Mouse (Mus musculus) stomach, embryonic 14.5 days (tissue): ENCODE measurements around the gene Smtnl2. TPM values are rescaled to one million over a fixed set of nuclear protein-coding genes. Genes with fewer than 3 reads are reported as not detected.
A peak's percentile ranks its signal among the peaks of the same experiment; 100 is the strongest.
"Not testable (repeated sequence)": the region's sequence is repeated elsewhere in the genome, so short reads cannot be mapped to it uniquely, and the experiment has no call there.

Experiments used
- ATAC-seq: fragments of 200-750 bp; cut with Nextera tagmentation; 2 replicates; pipeline ENCODE4 v1.8.0; 2017; ENCODE audit warnings: low read depth, moderate TSS enrichment; ENCODE audit not compliant: insufficient number of reproducible peaks, insufficient read depth, low FRiP score
- H3K27ac ChIP-seq: fragments of 300-500 bp; sonication (generic); 2 replicates; pipeline ENCODE4 v1.5.1; 2014; ENCODE audit warnings: mild to moderate bottlenecking, low read length, moderate library complexity, mixed read lengths
- H3K27me3 ChIP-seq: fragments of 300-500 bp; sonication (generic); 2 replicates; pipeline ENCODE4 v1.6.1; 2014; ENCODE audit warnings: low read length, control low read depth, mixed read lengths; ENCODE audit not compliant: control insufficient read depth, insufficient read depth
- H3K36me3 ChIP-seq: fragments of 300-500 bp; sonication (generic); 2 replicates; pipeline ENCODE4 v1.6.1; 2014; ENCODE audit warnings: mild to moderate bottlenecking, control low read depth, low read length, moderate library complexity, mixed read lengths; ENCODE audit not compliant: control insufficient read depth, insufficient read depth
- H3K4me1 ChIP-seq: fragments of 300-500 bp; sonication (generic); 2 replicates; pipeline ENCODE4 v1.6.1; 2014; ENCODE audit warnings: low read length, control low read depth, mixed read lengths; ENCODE audit not compliant: control insufficient read depth, insufficient read depth
- H3K4me2 ChIP-seq: fragments of 300-500 bp; sonication (generic); replicated peaks from 2 replicates; pipeline ENCODE4 v1.6.1; 2014; ENCODE audit warnings: low read depth, low read length, control low read depth
- H3K4me3 ChIP-seq: fragments of 300-500 bp; sonication (generic); 2 replicates; pipeline ENCODE4 v1.5.1; 2014; ENCODE audit warnings: low read depth, low read length, control low read depth
- H3K9ac ChIP-seq: fragments of 300-500 bp; sonication (generic); replicated peaks from 2 replicates; pipeline ENCODE4 v1.6.1; 2014; ENCODE audit warnings: low read depth, mild to moderate bottlenecking, control low read depth, low read length, moderate library complexity, mixed read lengths
- H3K9me3 ChIP-seq: fragments of 300-500 bp; sonication (generic); 2 replicates; pipeline ENCODE4 v1.6.1; 2016; ENCODE audit warnings: low read depth, low read length, control low read depth; ENCODE audit not compliant: control insufficient read depth
- WGBS: fragments of 180-500 bp; shearing (Covaris S2); extraction: QIAGEN DNeasy Blood & Tissue Kit; methylation state at CpG from one replicate; pipeline ENCODE4 v1.1.7; 2014; 5-methylcytosine and 5-hydroxymethylcytosine counted together
- polyA plus RNA-seq: library from polyadenylated mRNA; unstranded; fragments of >200 nt; fragmentation: Nextera tagmentation; extraction: Ambion mirVana; gene quantifications from 2 replicates; pipeline ENCODE4 v1.2.1, GENCODE M21; 2014

Gene Smtnl2
- polyA plus RNA-seq, 1 experiment from 2014 or later: 28.8 TPM

GRCm38 (mm10) chr11:72434963-72435693 is 23.6 kb upstream of the Smtnl2 start, which contains the start of gene Ggt6:
TSS of gene Ggt6 (plus strand) at chr11:72435526.
- no peak within 1 kb of the TSS for H3K27ac ChIP-seq
- no peak within 1 kb of the TSS for H3K4me3 ChIP-seq
- H3K4me2 ChIP-seq: no peak within 1 kb of the TSS
- no peak within 1 kb of the TSS for H3K9ac ChIP-seq
- WGBS: 55% methylated on average over 11 of the region's 11 CpGs
- peak; percentile 56 for ATAC-seq
- H3K9me3 ChIP-seq: no peaks in the 10 kb centered on the region
- no peaks in the 10 kb centered on the region for H3K36me3 ChIP-seq
- no peaks in the 10 kb centered on the region for H3K27me3 ChIP-seq
- H3K4me1 ChIP-seq: 0 out of 2 replicates have a peak, but pooled peaks cover 3% of the 10 kb centered on the region

GRCm38 (mm10) chr11:72430311-72431068 is 19.0 kb upstream of the Smtnl2 start:
- 66% methylated on average over 9 of the region's 9 CpGs for WGBS

GRCm38 (mm10) chr11:72429288-72429690 is 17.8 kb upstream of the Smtnl2 start:
- no peaks in the 10 kb centered on the region for H3K36me3 ChIP-seq
- H3K27me3 ChIP-seq: no peaks in the 10 kb centered on the region
- no peaks in the 10 kb centered on the region for H3K4me1 ChIP-seq
- peak; percentile 79 for ATAC-seq
- H3K4me2 ChIP-seq: no peak overlapping the region
- no peak overlapping the region for H3K9ac ChIP-seq
- H3K4me3 ChIP-seq: no peak overlapping the region
- 42% methylated on average over 7 of the region's 7 CpGs for WGBS
- H3K9me3 ChIP-seq: no peaks in the 10 kb centered on the region
- no peak overlapping the region for H3K27ac ChIP-seq

More at GRCm38 (mm10) chr11:72430311-72431068, 19.0 kb upstream of the Smtnl2 start:
- ATAC-seq, H3K36me3 ChIP-seq, H3K4me2 ChIP-seq, H3K4me1 ChIP-seq, H3K27me3 ChIP-seq, H3K9ac ChIP-seq, H3K9me3 ChIP-seq, H3K4me3 ChIP-seq, H3K27ac ChIP-seq: not testable (repeated sequence)

- no peak overlapping the region for H3K27ac ChIP-seq
- H3K9ac ChIP-seq: no peak overlapping the region
- no peak overlapping the region; the same call in 1 of the 2 replicates for H3K4me2 ChIP-seq
- H3K4me3 ChIP-seq: no peak overlapping the region
- ATAC-seq: no peak
- no peaks in the 10 kb centered on the region for H3K36me3 ChIP-seq
- no peaks in the 10 kb centered on the region for H3K9me3 ChIP-seq
- no peaks in the 10 kb centered on the region for H3K27me3 ChIP-seq
- no peaks in the 10 kb centered on the region for H3K4me1 ChIP-seq
- WGBS: 4% methylated on average over 5 of the region's 5 CpGs
These were observed 17.2 kb upstream of the Smtnl2 start for GRCm38 (mm10) chr11:72428694-72429093.

- Histone ChIP-seq H3K27ac (no peak overlapping the region), H3K4me3 (no peak overlapping the region), H3K27me3 (no peaks in the 10 kb centered on the region), H3K9ac (no peak overlapping the region), H3K36me3 (no peaks in the 10 kb centered on the region), H3K9me3 (no peaks in the 10 kb centered on the region), H3K4me1 (no peaks in the 10 kb centered on the region), H3K4me2 (no peak overlapping the region)
- no peak for ATAC-seq
These were observed 15.4 kb upstream of the Smtnl2 start for GRCm38 (mm10) chr11:72426884-72427283.

- Histone ChIP-seq H3K36me3 (no peaks in the 10 kb centered on the region), H3K4me1 (no peaks in the 10 kb centered on the region), H3K4me2 (no peak overlapping the region), H3K9ac (no peak overlapping the region), H3K27ac (no peak overlapping the region), H3K4me3 (no peak overlapping the region), H3K9me3 (no peaks in the 10 kb centered on the region), H3K27me3 (no peaks in the 10 kb centered on the region)
- ATAC-seq: no peak
These were observed 13.7 kb upstream of the Smtnl2 start for GRCm38 (mm10) chr11:72425201-72425600.

- H3K4me3 ChIP-seq: no peak overlapping the region
These were observed 12.2 kb upstream of the Smtnl2 start for GRCm38 (mm10) chr11:72423686-72424085.

GRCm38 (mm10) chr11:72421518-72422278 is 10.2 kb upstream of the Smtnl2 start:
- no peak overlapping the region for H3K27ac ChIP-seq
- 90% methylated on average over 11 of the region's 11 CpGs for WGBS

More at GRCm38 (mm10) chr11:72423686-72424085, 12.2 kb upstream of the Smtnl2 start:
- ATAC-seq: no peak
- Histone ChIP-seq H3K4me2 (no peak overlapping the region), H3K9ac (no peak overlapping the region), H3K9me3 (no peaks in the 10 kb centered on the region), H3K27ac (no peak overlapping the region), H3K27me3 (no peaks in the 10 kb centered on the region), H3K36me3 (no peaks in the 10 kb centered on the region), H3K4me1 (no peaks in the 10 kb centered on the region)
- WGBS: 77% methylated on average over 4 of the region's 4 CpGs

More at GRCm38 (mm10) chr11:72421518-72422278, 10.2 kb upstream of the Smtnl2 start:
- Histone ChIP-seq H3K4me3 (no peak overlapping the region), H3K9ac (no peak overlapping the region), H3K4me1 (no peaks in the 10 kb centered on the region), H3K27me3 (no peaks in the 10 kb centered on the region), H3K4me2 (no peak overlapping the region), H3K9me3 (no peaks in the 10 kb centered on the region), H3K36me3 (no peaks in the 10 kb centered on the region)
- ATAC-seq: no peak
